Mouse (Mus musculus) lung, postnatal 10 days (tissue): ENCODE results near the gene Ran.
A peak's percentile ranks its signal among the peaks of the same experiment; 100 is the strongest.
"Not testable (repeated sequence)": the region's sequence is repeated elsewhere in the genome, so short reads cannot be mapped to it uniquely, and the experiment has no call there.

Experiments used
- DNase-seq: peaks from one replicate; pipeline ENCODE4 v3.0.0; 2021

The Ran gene

GRCm38 (mm10) chr5:129019497-129020299 lies at the start of gene Ran:
Gene Ran, plus strand, starts transcription at chr5:129020069.
- peak; percentile 95 for DNase-seq

- no peak for DNase-seq
Measured at GRCm38 (mm10) chr5:128970878-128971277, 49.0 kb upstream of the Ran start.

- peak; percentile 67 for DNase-seq
Measured at GRCm38 (mm10) chr5:128971298-128971697, 48.6 kb upstream of the Ran start.

GRCm38 (mm10) chr5:128976266-128976665 lies 43.6 kb upstream of the Ran start:
- DNase-seq: peak; percentile 36

DNA sequence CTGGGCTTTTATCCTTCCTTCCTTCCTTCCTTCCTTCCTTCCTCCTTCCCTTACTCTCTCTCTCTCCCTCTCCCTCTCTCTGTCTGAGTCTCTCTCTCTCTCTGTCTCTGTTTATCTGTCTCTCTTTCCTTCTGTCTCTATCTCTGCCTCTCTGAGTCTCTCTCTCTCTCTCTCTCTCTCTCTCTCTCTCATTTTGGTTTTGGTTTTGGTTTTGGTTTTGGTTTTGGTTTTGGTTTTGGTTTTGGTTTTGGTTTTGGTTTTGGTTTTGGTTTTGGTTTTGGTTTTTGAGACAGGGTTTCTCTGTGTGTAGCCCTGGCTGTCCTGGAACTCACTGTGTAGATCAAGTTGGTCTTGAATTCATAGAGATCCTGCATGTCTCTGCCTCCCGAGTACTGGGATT lies 42.4 kb upstream of the Ran start:
- DNase-seq: not testable (repeated sequence)

- DNase-seq: no peak
Measured at GRCm38 (mm10) chr5:128978957-128979356, 40.9 kb upstream of the Ran start.

GRCm38 (mm10) chr5:128980857-128981256 lies 39.0 kb upstream of the Ran start:
- no peak for DNase-seq

GRCm38 (mm10) chr5:128981607-128982006 lies 38.3 kb upstream of the Ran start:
- DNase-seq: peak; percentile 65

DNA sequence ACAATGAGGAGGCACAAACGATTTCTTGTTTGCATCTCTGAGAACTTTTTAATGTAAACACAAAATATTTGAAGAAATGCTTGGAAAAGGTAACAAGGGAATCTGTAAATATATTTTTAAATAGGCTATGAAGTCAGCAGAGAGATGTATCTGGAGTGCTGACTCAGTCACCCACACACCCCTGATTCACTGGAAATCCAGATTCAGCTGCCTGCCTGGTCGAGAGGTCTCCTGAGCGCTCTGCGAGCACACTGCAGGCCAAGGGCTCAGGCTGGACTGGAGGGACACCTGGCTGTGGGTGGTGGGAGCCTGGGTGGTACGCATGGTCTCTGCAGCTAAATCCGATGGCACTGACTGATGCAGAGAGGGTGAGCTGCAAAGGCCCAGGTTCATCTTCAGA lies 35.3 kb upstream of the Ran start:
- DNase-seq: no peak

GRCm38 (mm10) chr5:128985946-128986345 lies 33.9 kb upstream of the Ran start:
- no peak for DNase-seq

DNA sequence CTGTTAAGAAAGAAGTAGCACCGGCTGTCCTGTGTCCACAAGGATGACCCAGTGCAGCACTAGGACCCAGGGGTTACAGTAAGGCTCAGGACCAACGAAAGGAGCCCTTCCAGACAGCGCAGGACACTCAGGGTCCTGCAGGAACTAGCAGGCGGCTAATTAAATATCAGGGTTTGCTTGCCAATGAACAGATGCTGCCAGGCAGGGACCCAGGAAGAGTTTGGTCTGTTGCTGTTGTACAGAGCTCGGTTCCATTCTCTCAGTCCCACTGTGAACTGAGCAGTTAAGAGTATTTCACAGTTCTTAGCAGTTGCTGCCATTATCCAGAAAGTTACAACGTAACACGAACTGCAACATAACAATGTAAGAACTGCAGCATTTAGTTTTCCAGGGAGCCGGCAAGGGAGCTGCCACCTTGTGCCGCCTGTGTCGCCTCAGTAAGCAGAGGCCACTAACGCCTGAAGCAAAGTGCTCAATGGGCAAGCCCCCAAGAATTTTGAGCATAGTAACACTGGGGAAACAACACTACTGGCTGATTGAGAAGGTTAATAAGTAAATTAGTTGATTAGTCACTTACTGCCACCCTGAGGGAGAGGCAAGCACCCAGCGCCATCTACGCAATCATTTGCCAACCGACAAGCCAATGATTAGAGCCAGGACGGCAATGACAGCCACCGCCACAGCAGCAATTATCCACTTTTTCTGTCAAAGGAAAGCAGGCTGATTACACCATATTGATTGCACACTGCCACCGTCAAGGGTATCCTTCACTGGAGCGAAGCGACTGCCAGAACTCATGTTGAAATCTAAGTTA lies 32.5 kb upstream of the Ran start:
- DNase-seq: no peak

- DNase-seq: no peak
Measured at GRCm38 (mm10) chr5:129000706-129001468, 19.0 kb upstream of the Ran start.

DNA sequence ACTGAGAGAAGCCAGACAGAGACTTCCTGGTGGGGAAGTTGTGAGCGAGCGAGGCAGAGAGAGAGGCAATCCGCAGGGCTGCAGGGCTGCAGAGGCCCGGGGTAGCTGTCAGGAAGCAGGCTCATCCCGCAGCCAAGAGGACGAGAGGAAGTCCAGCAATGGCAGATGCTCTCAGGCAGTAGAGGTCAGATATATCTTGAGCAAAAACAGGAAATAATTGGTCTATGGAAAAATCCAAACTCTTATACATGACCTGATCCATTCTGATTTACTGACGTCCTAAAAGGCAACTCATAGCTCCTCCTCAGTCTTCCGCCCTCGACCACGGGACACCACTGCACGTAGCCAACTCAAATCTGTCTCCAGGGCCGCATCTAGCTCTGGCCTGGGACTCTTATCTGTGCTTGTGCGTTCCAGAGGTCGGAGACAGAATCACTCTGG lies 17.3 kb upstream of the Ran start:
- DNase-seq: peak; percentile 34

GRCm38 (mm10) chr5:129005416-129005815 lies 14.5 kb upstream of the Ran start:
- peak; percentile 25 for DNase-seq

DNA sequence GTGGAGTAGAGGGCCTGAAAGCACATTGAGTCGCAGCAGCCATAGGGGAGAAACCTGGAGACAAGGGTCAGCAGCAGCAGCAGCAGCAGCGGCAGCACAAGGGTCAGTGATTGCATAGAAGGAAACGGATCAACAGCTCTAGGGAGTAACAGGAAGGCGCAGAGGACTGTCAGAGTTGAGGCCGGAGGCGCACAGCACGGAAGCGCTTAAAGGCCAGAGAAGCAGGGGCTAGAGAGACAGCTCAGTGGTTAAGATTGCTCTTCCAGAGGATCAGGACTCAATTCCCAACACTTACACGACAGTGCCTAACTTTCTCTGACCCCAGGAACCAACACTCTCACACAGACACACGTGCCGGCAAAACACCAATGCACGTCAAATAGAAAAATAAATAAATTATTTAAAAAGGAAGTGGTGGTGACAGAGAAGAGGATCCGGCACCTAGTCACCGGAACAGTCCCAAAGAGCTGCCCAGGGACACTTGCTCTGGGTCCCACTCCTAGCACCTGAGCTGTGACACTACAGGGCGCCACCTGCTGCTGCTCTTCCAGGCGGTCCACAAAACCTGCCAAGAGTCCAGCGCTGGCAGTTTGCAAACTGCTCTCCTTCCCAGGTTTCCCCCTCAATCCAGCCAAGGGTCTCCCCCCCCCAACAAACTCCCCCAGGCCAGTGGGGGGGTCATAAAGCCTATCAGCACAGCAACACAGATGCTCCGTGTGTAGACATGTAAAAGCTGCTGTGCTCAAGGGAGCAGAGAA lies 13.7 kb upstream of the Ran start:
- peak; percentile 16 for DNase-seq

- no peak for DNase-seq
Measured at GRCm38 (mm10) chr5:129007105-129007957, 12.5 kb upstream of the Ran start.

DNA sequence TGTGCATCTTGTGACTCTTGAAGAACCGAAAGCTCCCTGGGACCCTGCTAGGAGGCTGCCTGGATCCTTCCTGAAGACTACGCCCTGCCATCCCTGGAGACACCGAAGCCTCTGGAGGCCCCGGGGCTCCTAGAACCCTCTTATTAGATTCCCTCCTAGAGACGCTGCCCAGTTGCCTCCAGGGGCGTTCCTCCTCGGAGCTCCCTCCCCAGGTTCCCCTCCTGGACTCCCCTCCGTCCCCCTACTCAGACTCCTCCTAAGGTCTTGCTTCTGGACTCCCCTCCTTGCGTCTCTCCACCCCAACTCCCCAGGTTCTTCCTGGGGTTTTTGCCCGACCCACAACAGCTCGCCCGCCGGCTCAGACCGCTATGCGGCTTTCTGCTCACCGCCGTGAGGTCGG lies 11.9 kb upstream of the Ran start:
- DNase-seq: no peak

DNA sequence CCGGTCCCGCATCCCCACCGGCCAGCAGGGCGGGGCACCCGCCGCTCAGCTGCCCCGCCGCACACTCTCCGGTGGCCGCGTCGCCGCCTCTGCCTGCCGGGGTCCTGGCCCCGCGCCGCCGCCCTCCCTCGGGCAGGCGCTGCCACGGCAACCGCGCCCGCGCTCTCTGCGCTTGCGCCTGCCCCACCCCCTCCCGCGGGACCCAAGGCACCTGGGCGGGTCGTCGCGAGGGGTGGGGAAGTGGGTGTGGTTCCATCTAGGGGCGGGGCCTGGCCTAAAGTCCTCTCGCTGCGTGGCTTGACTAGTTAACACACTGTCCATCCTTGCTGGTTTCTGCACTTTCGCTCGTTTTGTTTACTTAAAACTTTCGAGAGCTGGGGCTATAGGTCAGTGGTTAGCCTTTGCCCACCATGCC lies 11.4 kb upstream of the Ran start, which contains the start of gene Stx2:
Gene Stx2, minus strand, starts transcription at position 163 of the 415 bp plus-strand sequence.
- DNase-seq: peak; percentile 93

- DNase-seq: no peak
Measured at GRCm38 (mm10) chr5:129009577-129009976, 10.3 kb upstream of the Ran start.

- no peak for DNase-seq
Measured at GRCm38 (mm10) chr5:129010937-129011336, 8.9 kb upstream of the Ran start.

- no peak for DNase-seq
Measured at GRCm38 (mm10) chr5:129015020-129015419, 4.8 kb upstream of the Ran start.
